Mouse (Mus musculus) E14TG2a.4 (cell line): Measurements from ENCODE around the gene 1700057G04Rik.

Source experiments
- CTCF ChIP-seq: conservative IDR thresholded peaks from 2 replicates; pipeline ENCODE4 v1.5.1; 2014; ENCODE audit warnings: low read length
- NANOG ChIP-seq: IDR thresholded peaks from 2 replicates; pipeline ENCODE4 v1.6.1; 2014; ENCODE audit warnings: borderline replicate concordance, low read length, mixed read lengths
- POU5F1 ChIP-seq: IDR thresholded peaks from 2 replicates; pipeline ENCODE4 v1.6.1; 2014; ENCODE audit warnings: low read length, borderline replicate concordance

GRCm38 (mm10) chr9:92360691-92361310 is 51.6 kb downstream of the 1700057G04Rik start:
- TF ChIP-seq CTCF (no peak), POU5F1 (no peak), NANOG (no peak)
